Mouse (Mus musculus): ENCODE results near the gene Timm13. TPM values are rescaled to one million over a fixed set of nuclear protein-coding genes. Genes with fewer than 3 reads are reported as not detected.

Timm13 gene
- polyA plus RNA-seq, 1 experiment from 2014 or later = 434 TPM

- no peak for TF ChIP-seq CTCF (IDR thresholded peaks at IDR 0.05; ENCODE audit: low read depth)
Measured at GRCm38 (mm10) chr10:80854913-80855748, 45.6 kb downstream of the Timm13 start, which contains the start of the genes Lsm7 and Sppl2b. TSS of gene Lsm7 (minus strand) at chr10:80855209. TSS of gene Sppl2b (plus strand) at chr10:80855275.

More at GRCm38 (mm10) chr10:80854913-80855748, 45.6 kb downstream of the Timm13 start, which contains the start of the genes Lsm7 and Sppl2b:
- peak; percentile 80 for ATAC-seq (replicated peaks; ENCODE audit: low FRiP score, low read depth)
- peaks cover 19% of the 10 kb centered on the region; the same call in 1 of the 2 replicates for H3K36me3 ChIP-seq (ENCODE audit: insufficient read depth, low read length)
- WGBS = under 1% methylated on average over 81 of the region's 81 CpGs
- 0 out of 2 replicates have a peak within 1 kb of the TSS, but pooled peaks have one; percentile 52 for H3K27ac ChIP-seq
- H3K4me3 ChIP-seq (replicated peaks; ENCODE audit: low read depth, low read length) = peak within 1 kb of the TSS; percentile 94
- DNase-seq (ENCODE audit: low spot score) = peak; percentile 95
- H3K9ac ChIP-seq (ENCODE audit: low read depth, low read length) = peak within 1 kb of the TSS; percentile 86
- no peaks in the 10 kb centered on the region for H3K9me3 ChIP-seq (replicated peaks; ENCODE audit: low read length)
- H3K27me3 ChIP-seq (ENCODE audit: insufficient read depth, low read length) = no peaks in the 10 kb centered on the region
- peak within 1 kb of the TSS; percentile 100 for H3K4me2 ChIP-seq (ENCODE audit: low read length)
- H3K4me1 ChIP-seq (replicated peaks; ENCODE audit: insufficient read depth, low read length) = peaks cover 16% of the 10 kb centered on the region

Other genes starting within 250 kb of the Timm13 start
- 62.7 and 64.5 TPM in 2 replicates for gene Btbd2, start 243.9 kb downstream of the Timm13 start, polyA plus RNA-seq (2015; fragmentation: Nextera tagmentation; extraction: Ambion mirVana)
- gene Mknk2, start 222.9 kb downstream of the Timm13 start, polyA plus RNA-seq (2015; fragmentation: Nextera tagmentation; extraction: Ambion mirVana) = 75.8 and 85.5 TPM in 2 replicates
- gene Mob3a, start 199.0 kb downstream of the Timm13 start, polyA plus RNA-seq (2015; fragmentation: Nextera tagmentation; extraction: Ambion mirVana) = 22.3 and 26.7 TPM in 2 replicates
- 22.4 and 24.5 TPM in 2 replicates for gene Izumo4, start 198.8 kb downstream of the Timm13 start, polyA plus RNA-seq (2015; fragmentation: Nextera tagmentation; extraction: Ambion mirVana)
- gene Ap3d1, start 158.7 kb downstream of the Timm13 start, polyA plus RNA-seq (2015; fragmentation: Nextera tagmentation; extraction: Ambion mirVana) = 54.2 and 58.3 TPM in 2 replicates
- gene Dot1l, start 145.8 kb downstream of the Timm13 start, polyA plus RNA-seq (2015; fragmentation: Nextera tagmentation; extraction: Ambion mirVana) = 9.7 and 9.9 TPM in 2 replicates
- 57.1 and 61.9 TPM in 2 replicates for gene Sf3a2, start 102.8 kb downstream of the Timm13 start, polyA plus RNA-seq (2015; fragmentation: Nextera tagmentation; extraction: Ambion mirVana)
- 83.7 and 86.6 TPM in 2 replicates for gene Plekhj1, start 102.3 kb downstream of the Timm13 start, polyA plus RNA-seq (2015; fragmentation: Nextera tagmentation; extraction: Ambion mirVana)
- gene Amh, start 95.7 kb downstream of the Timm13 start, polyA plus RNA-seq (2015; fragmentation: Nextera tagmentation; extraction: Ambion mirVana) = 0.09 TPM in 1 of 2 replicates, not detected in the other
- 4.0 and 4.6 TPM in 2 replicates for gene Jsrp1, start 87.5 kb downstream of the Timm13 start, polyA plus RNA-seq (2015; fragmentation: Nextera tagmentation; extraction: Ambion mirVana)
- 1,422 and 1,480 TPM in 2 replicates for gene Oaz1, start 74.3 kb downstream of the Timm13 start, polyA plus RNA-seq (2015; fragmentation: Nextera tagmentation; extraction: Ambion mirVana)
- gene Lingo3, start 56.9 kb downstream of the Timm13 start, polyA plus RNA-seq (2015; fragmentation: Nextera tagmentation; extraction: Ambion mirVana) = 0.61 and 0.89 TPM in 2 replicates
- 269 and 270 TPM in 2 replicates for gene Lsm7, start 45.8 kb downstream of the Timm13 start, polyA plus RNA-seq (2015; fragmentation: Nextera tagmentation; extraction: Ambion mirVana)
- gene Sppl2b, start 45.7 kb downstream of the Timm13 start, polyA plus RNA-seq (2015; fragmentation: Nextera tagmentation; extraction: Ambion mirVana) = 34.3 and 36.1 TPM in 2 replicates
- gene Tmprss9, start 29.1 kb downstream of the Timm13 start, polyA plus RNA-seq (2015; fragmentation: Nextera tagmentation; extraction: Ambion mirVana) = 0.04 TPM in 1 of 2 replicates, not detected in the other
- 21.9 and 26.0 TPM in 2 replicates for gene Lmnb2, start 17.3 kb upstream of the Timm13 start, polyA plus RNA-seq (2015; fragmentation: Nextera tagmentation; extraction: Ambion mirVana)
- gene Gadd45b, start 29.1 kb upstream of the Timm13 start, polyA plus RNA-seq (2015; fragmentation: Nextera tagmentation; extraction: Ambion mirVana) = 17.4 and 20.8 TPM in 2 replicates
- 3.4 TPM in 2 replicates for gene Gng7, start 114.0 kb upstream of the Timm13 start, polyA plus RNA-seq (2015; fragmentation: Nextera tagmentation; extraction: Ambion mirVana)
- 0.11 TPM in 1 of 2 replicates, not detected in the other for gene Diras1, start 124.7 kb upstream of the Timm13 start, polyA plus RNA-seq (2015; fragmentation: Nextera tagmentation; extraction: Ambion mirVana)
- 13.4 and 13.9 TPM in 2 replicates for gene Slc39a3, start 136.5 kb upstream of the Timm13 start, polyA plus RNA-seq (2015; fragmentation: Nextera tagmentation; extraction: Ambion mirVana)
- 161 and 168 TPM in 2 replicates for gene Sgta, start 159.2 kb upstream of the Timm13 start, polyA plus RNA-seq (2015; fragmentation: Nextera tagmentation; extraction: Ambion mirVana)
- gene Thop1, start 169.1 kb upstream of the Timm13 start, polyA plus RNA-seq (2015; fragmentation: Nextera tagmentation; extraction: Ambion mirVana) = 30.6 and 34.2 TPM in 2 replicates
- gene Creb3l3, start 197.9 kb upstream of the Timm13 start, polyA plus RNA-seq (2015; fragmentation: Nextera tagmentation; extraction: Ambion mirVana) = 0.29 and 0.36 TPM in 2 replicates
- 162 and 166 TPM in 2 replicates for gene Map2k2, start 204.9 kb upstream of the Timm13 start, polyA plus RNA-seq (2015; fragmentation: Nextera tagmentation; extraction: Ambion mirVana)
- gene Zbtb7a, start 234.3 kb upstream of the Timm13 start, polyA plus RNA-seq (2015; fragmentation: Nextera tagmentation; extraction: Ambion mirVana) = 33.7 and 37.4 TPM in 2 replicates